Mouse (Mus musculus): ENCODE data around the gene Kctd8.
"Not testable (repeated sequence)": the region's sequence is repeated elsewhere in the genome, so short reads cannot be mapped to it uniquely, and the experiment has no call there.

The Kctd8 gene

GRCm38 (mm10) chr5:69340919-69341801, at the start of gene Kctd8:
TSS of gene Kctd8 (minus strand) at chr5:69341679.
- peak; percentile 9 for DNase-seq (ENCODE audit: low spot score)

GRCm38 (mm10) chr5:69379072-69379471, 37.6 kb upstream of the Kctd8 start:
- no peak for DNase-seq (ENCODE audit: low spot score)

- no peak for DNase-seq (ENCODE audit: low spot score)
Observed at GRCm38 (mm10) chr5:69350596-69350995, 9.1 kb upstream of the Kctd8 start.

GRCm38 (mm10) chr5:69340102-69340918, 1.2 kb downstream of the Kctd8 start:
- no peak for DNase-seq (ENCODE audit: low spot score)

GRCm38 (mm10) chr5:69339623-69339970, 1.9 kb downstream of the Kctd8 start:
- DNase-seq (ENCODE audit: low spot score) = no peak

- DNase-seq (ENCODE audit: low spot score) = no peak
Observed at GRCm38 (mm10) chr5:69338916-69339622, 2.4 kb downstream of the Kctd8 start.

- DNase-seq (ENCODE audit: low spot score) = no peak
Observed at GRCm38 (mm10) chr5:69327561-69327960, 13.9 kb downstream of the Kctd8 start.

GRCm38 (mm10) chr5:69324566-69325230, 16.8 kb downstream of the Kctd8 start:
- DNase-seq (ENCODE audit: low spot score) = no peak

- no peak for DNase-seq (ENCODE audit: low spot score)
Observed at GRCm38 (mm10) chr5:69312611-69313010, 28.9 kb downstream of the Kctd8 start.

GRCm38 (mm10) chr5:69301665-69302064, 39.8 kb downstream of the Kctd8 start:
- no peak for DNase-seq (ENCODE audit: low spot score)

GRCm38 (mm10) chr5:69292353-69292752, 49.1 kb downstream of the Kctd8 start:
- DNase-seq (ENCODE audit: low spot score) = no peak

- DNase-seq (ENCODE audit: low spot score) = no peak
Observed at GRCm38 (mm10) chr5:69284359-69284758, 57.1 kb downstream of the Kctd8 start.

- no peak for DNase-seq (ENCODE audit: low spot score)
Observed at GRCm38 (mm10) chr5:69252366-69252765, 89.1 kb downstream of the Kctd8 start.

GRCm38 (mm10) chr5:69241931-69242330, 99.5 kb downstream of the Kctd8 start:
- no peak for DNase-seq (ENCODE audit: low spot score)

- no peak for DNase-seq (ENCODE audit: low spot score)
Observed at GRCm38 (mm10) chr5:69233560-69233959, 107.9 kb downstream of the Kctd8 start.

GRCm38 (mm10) chr5:69231649-69232048, 109.8 kb downstream of the Kctd8 start:
- DNase-seq (ENCODE audit: low spot score) = not testable (repeated sequence)

GRCm38 (mm10) chr5:69227147-69227546, 114.3 kb downstream of the Kctd8 start:
- DNase-seq (ENCODE audit: low spot score) = no peak

GRCm38 (mm10) chr5:69222608-69223007, 118.9 kb downstream of the Kctd8 start:
- DNase-seq (ENCODE audit: low spot score) = no peak

GRCm38 (mm10) chr5:69215216-69215615, 126.3 kb downstream of the Kctd8 start:
- no peak for DNase-seq (ENCODE audit: low spot score)

- DNase-seq (ENCODE audit: low spot score) = no peak
Observed at GRCm38 (mm10) chr5:69209401-69209800, 132.1 kb downstream of the Kctd8 start.

- DNase-seq (ENCODE audit: low spot score) = no peak
Observed at GRCm38 (mm10) chr5:69207713-69208112, 133.8 kb downstream of the Kctd8 start.
